Mouse (Mus musculus) neural tube, embryonic 15.5 days (tissue): ENCODE data around the gene Galk2. TPM values are rescaled to one million over a fixed set of nuclear protein-coding genes. Genes with fewer than 3 reads are reported as not detected.

Experiments
- ATAC-seq: fragments of 200-750 bp; cut with Nextera tagmentation; 2 replicates; pipeline ENCODE4 v1.8.0; 2017; ENCODE audit warnings: mild to moderate bottlenecking, moderate TSS enrichment, moderate library complexity; ENCODE audit not compliant: low FRiP score
- H3K27ac ChIP-seq: fragments of 300-500 bp; sonication (generic); replicated peaks from 2 replicates; pipeline ENCODE4 v1.5.1; 2015; ENCODE audit warnings: mild to moderate bottlenecking, inconsistent platforms
- H3K27me3 ChIP-seq: fragments of 300-500 bp; sonication (generic); replicated peaks from 2 replicates; pipeline ENCODE4 v1.6.1; 2015; ENCODE audit warnings: inconsistent platforms
- H3K36me3 ChIP-seq: fragments of 300-500 bp; sonication (generic); 2 replicates; pipeline ENCODE4 v1.6.1; 2015; ENCODE audit warnings: inconsistent platforms
- H3K4me1 ChIP-seq: fragments of 300-500 bp; sonication (generic); 2 replicates; pipeline ENCODE4 v1.6.1; 2015; ENCODE audit warnings: inconsistent platforms
- H3K4me2 ChIP-seq: fragments of 300-500 bp; sonication (generic); 2 replicates; pipeline ENCODE4 v1.6.1; 2015; ENCODE audit warnings: inconsistent platforms, mild to moderate bottlenecking, moderate library complexity
- H3K4me3 ChIP-seq: fragments of 300-500 bp; sonication (generic); replicated peaks from 2 replicates; pipeline ENCODE4 v1.5.1; 2015; ENCODE audit warnings: mild to moderate bottlenecking, inconsistent platforms
- H3K9ac ChIP-seq: fragments of 300-500 bp; sonication (generic); replicated peaks from 2 replicates; pipeline ENCODE4 v1.6.1; 2015; ENCODE audit warnings: mild to moderate bottlenecking, inconsistent platforms
- H3K9me3 ChIP-seq: fragments of 300-500 bp; sonication (generic); replicated peaks from 2 replicates; pipeline ENCODE4 v1.6.1; 2016; ENCODE audit warnings: inconsistent platforms
- WGBS: fragments of 180-500 bp; shearing (Covaris S2); methylation state at CpG from one replicate; pipeline ENCODE4 v1.1.7; 2015; ENCODE audit warnings: mixed read lengths; 5-methylcytosine and 5-hydroxymethylcytosine counted together
- polyA plus RNA-seq: library from polyadenylated mRNA; unstranded; fragments of >200 nt; fragmentation: Nextera tagmentation; extraction: Ambion mirVana; gene quantifications from 2 replicates; pipeline ENCODE4 v1.2.1, GENCODE M21; 2015

Gene Galk2
- polyA plus RNA-seq, result 34.1 and 37.9 TPM in 2 replicates

GRCm38 (mm10) chr2:125858521-125859280 is at the start of gene Galk2, which contains the start of gene Cops2:
TSS of gene Galk2 (plus strand) at chr2:125859109.
TSS of gene Cops2 (minus strand) at chr2:125859139.
- Histone ChIP-seq H3K27ac (peak within 1 kb of the TSS; percentile 91), H3K36me3 (no peaks in the 10 kb centered on the region), H3K4me3 (peak within 1 kb of the TSS; percentile 98), H3K9ac (peak within 1 kb of the TSS; percentile 99), H3K27me3 (no peaks in the 10 kb centered on the region), H3K4me1 (peaks cover 18% of the 10 kb centered on the region), H3K9me3 (no peaks in the 10 kb centered on the region), H3K4me2 (peak within 1 kb of the TSS; percentile 76)
- WGBS, result under 1% methylated on average over 47 of the region's 54 CpGs
- ATAC-seq, result peak; percentile 99

DNA sequence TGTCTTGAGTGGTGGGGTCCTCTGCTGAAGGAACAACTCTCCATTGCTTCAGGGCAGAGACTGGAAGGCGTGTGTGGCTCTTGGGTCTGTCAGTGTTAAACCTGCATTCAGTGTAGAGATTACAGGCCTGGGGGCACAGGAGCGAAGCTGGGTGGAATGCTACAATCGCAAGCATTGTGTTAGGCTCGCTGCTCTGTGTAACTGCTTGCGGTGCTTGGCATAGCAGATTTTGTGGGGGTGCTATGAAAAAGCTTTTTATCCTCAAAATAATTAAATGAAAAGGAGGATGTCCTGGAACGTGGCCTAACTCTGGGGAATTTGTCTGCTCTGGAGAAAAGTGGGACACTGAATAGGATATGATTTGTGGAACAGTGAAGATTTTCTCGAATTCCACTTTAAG is 49.4 kb upstream of the Galk2 start:
- Histone ChIP-seq H3K4me2 (no peak overlapping the region), H3K9me3 (no peaks in the 10 kb centered on the region; the same call in 1 of the 2 replicates), H3K36me3 (no peaks in the 10 kb centered on the region), H3K4me1 (no peaks in the 10 kb centered on the region), H3K4me3 (no peak overlapping the region), H3K9ac (no peak overlapping the region), H3K27ac (no peak overlapping the region), H3K27me3 (no peaks in the 10 kb centered on the region)
- WGBS, result 79% methylated on average over 7 of the region's 7 CpGs
- ATAC-seq, result no peak

DNA sequence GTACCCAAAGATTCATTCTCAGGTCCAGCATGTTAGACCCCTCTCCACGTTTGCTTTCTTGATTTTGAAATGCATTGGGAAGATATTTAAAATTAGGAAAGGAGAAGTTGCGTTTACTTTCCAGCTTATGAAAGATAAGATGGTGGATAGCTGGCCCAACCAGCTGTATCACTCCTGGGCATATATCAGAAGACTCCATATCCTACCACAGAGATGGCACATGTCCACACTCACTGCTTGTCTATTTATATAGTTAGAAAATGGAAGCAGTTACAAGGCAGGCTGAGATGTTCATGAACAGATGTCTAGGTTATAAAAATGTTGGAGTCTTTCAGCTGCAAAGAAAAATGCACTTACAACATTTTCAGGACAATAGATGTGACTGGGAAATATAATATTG is 47.6 kb upstream of the Galk2 start:
- Histone ChIP-seq H3K27ac (no peak overlapping the region), H3K4me2 (no peak overlapping the region), H3K27me3 (no peaks in the 10 kb centered on the region), H3K4me3 (no peak overlapping the region), H3K4me1 (no peaks in the 10 kb centered on the region), H3K9ac (no peak overlapping the region), H3K9me3 (no peaks in the 10 kb centered on the region), H3K36me3 (no peaks in the 10 kb centered on the region)
- WGBS, result 82% methylated on average over 2 of the region's 2 CpGs
- ATAC-seq, result no peak

- no peak for ATAC-seq
- WGBS, result 80% methylated on average over 9 of the region's 9 CpGs
- Histone ChIP-seq H3K27me3 (no peaks in the 10 kb centered on the region), H3K4me2 (no peak overlapping the region), H3K4me1 (no peaks in the 10 kb centered on the region), H3K4me3 (no peak overlapping the region), H3K9ac (no peak overlapping the region), H3K9me3 (no peaks in the 10 kb centered on the region), H3K36me3 (no peaks in the 10 kb centered on the region), H3K27ac (no peak overlapping the region)
Measured at GRCm38 (mm10) chr2:125813972-125814595, 44.8 kb upstream of the Galk2 start.

DNA sequence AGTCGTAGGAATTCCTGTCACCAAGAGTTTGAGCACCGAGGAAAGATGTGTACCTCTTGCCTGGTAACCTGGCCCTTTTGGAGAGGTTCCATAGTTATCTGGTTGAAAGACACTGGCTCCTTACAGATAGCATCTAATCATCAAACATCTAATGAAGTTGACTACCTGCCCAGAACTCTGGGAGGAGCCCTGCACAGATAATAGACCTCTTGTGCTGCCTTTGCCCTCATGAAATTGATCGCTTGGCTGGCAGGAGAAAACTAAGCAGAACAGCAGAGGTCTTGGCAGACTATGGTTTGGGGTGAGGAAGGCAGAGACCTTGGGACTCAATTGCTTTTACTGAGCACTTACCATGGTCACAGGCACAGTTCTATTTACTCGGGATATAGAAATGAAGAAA is 38.5 kb upstream of the Galk2 start:
- H3K4me1 ChIP-seq, result no peaks in the 10 kb centered on the region
- H3K4me2 ChIP-seq, result no peak overlapping the region
- H3K36me3 ChIP-seq, result no peaks in the 10 kb centered on the region
- H3K9ac ChIP-seq, result no peak overlapping the region
- no peaks in the 10 kb centered on the region for H3K27me3 ChIP-seq
- H3K9me3 ChIP-seq, result no peaks in the 10 kb centered on the region
- H3K27ac ChIP-seq, result no peak overlapping the region
- H3K4me3 ChIP-seq, result no peak overlapping the region
- ATAC-seq, result no peak
- WGBS, result 86% methylated on average over 4 of the region's 4 CpGs

DNA sequence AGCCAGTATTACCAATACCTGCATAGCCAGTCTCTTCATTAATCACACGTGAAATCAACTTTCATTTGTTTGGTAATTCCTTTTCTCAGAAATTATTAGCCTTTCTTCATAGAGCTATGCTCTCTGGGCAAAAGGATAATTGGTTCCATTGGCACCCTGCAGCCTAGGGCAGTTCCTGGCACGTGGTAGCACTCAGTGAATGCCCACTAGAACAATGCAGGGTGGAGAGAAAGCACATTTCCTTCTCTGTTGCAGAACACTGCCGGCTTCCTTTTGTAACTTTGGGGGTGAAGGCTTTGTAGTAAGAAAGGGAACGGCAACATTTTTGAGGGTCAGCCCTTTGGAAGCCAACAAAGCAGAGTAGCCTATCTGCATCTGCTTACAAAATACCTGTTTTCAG is 32.7 kb upstream of the Galk2 start:
- 34% methylated on average over 4 of the region's 4 CpGs for WGBS
- Histone ChIP-seq H3K27me3 (no peaks in the 10 kb centered on the region), H3K4me3 (no peak overlapping the region), H3K4me1 (no peaks in the 10 kb centered on the region), H3K36me3 (peaks cover 5% of the 10 kb centered on the region; the same call in 1 of the 2 replicates), H3K27ac (no peak overlapping the region), H3K4me2 (no peak overlapping the region), H3K9ac (no peak overlapping the region), H3K9me3 (no peaks in the 10 kb centered on the region)
- no peak for ATAC-seq

DNA sequence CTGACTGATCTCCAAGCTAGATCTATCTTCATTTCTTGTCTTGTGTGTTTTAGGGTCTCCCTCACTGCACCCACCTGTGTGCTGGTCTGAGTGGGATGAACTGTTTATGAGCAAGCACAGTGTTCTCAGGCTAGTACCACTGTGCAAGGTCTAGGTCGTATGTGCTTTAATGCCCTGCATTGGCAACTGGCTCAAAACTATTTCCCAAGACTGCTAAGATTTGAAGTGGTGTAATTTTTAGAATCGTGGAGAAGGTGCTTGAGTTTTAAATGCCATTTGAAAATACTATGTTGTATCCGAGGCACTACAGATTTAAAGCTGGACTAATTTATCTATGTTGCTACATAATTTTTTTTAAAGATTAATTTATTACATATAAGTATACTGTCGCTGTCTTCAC is 31.0 kb upstream of the Galk2 start:
- Histone ChIP-seq H3K4me3 (no peak overlapping the region), H3K27me3 (no peaks in the 10 kb centered on the region), H3K9me3 (no peaks in the 10 kb centered on the region), H3K4me2 (no peak overlapping the region), H3K27ac (no peak overlapping the region), H3K36me3 (peaks cover 20% of the 10 kb centered on the region), H3K4me1 (no peaks in the 10 kb centered on the region), H3K9ac (no peak overlapping the region)
- no peak for ATAC-seq
- 92% methylated on average over 4 of the region's 4 CpGs for WGBS

DNA sequence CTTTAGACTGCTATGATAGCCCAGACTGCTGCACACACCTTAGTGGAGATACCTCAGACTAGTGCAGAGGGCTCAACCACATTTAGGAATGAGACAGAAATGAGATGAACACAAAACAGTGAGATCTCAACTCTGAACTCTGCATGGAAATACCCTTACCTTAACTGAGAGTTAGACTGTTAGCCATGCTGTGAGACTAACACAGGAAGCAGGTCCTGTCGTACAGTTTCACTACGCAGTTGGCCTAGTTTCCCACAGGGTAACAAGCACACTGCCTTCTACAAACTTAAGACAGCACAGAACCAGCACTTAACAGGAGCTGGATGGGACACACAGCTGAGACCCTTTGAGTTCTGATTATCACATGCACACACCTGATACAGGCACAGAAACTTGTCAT is 29.0 kb upstream of the Galk2 start:
- 97% methylated on average over 2 of the region's 2 CpGs for WGBS
- H3K27ac ChIP-seq, result no peak overlapping the region
- no peaks in the 10 kb centered on the region for H3K27me3 ChIP-seq
- no peak overlapping the region for H3K4me3 ChIP-seq
- H3K36me3 ChIP-seq, result peaks cover 37% of the 10 kb centered on the region
- no peaks in the 10 kb centered on the region for H3K4me1 ChIP-seq
- no peak for ATAC-seq
- no peak overlapping the region for H3K4me2 ChIP-seq
- H3K9ac ChIP-seq, result no peak overlapping the region
- H3K9me3 ChIP-seq, result no peaks in the 10 kb centered on the region

GRCm38 (mm10) chr2:125838091-125838490 is 20.8 kb upstream of the Galk2 start:
- ATAC-seq, result no peak
- Histone ChIP-seq H3K9me3 (no peaks in the 10 kb centered on the region), H3K27me3 (no peaks in the 10 kb centered on the region), H3K4me1 (no peaks in the 10 kb centered on the region), H3K9ac (no peak overlapping the region), H3K36me3 (peaks cover 63% of the 10 kb centered on the region), H3K4me3 (no peak overlapping the region), H3K4me2 (no peak overlapping the region), H3K27ac (no peak overlapping the region)
- 97% methylated on average over 7 of the region's 7 CpGs for WGBS

DNA sequence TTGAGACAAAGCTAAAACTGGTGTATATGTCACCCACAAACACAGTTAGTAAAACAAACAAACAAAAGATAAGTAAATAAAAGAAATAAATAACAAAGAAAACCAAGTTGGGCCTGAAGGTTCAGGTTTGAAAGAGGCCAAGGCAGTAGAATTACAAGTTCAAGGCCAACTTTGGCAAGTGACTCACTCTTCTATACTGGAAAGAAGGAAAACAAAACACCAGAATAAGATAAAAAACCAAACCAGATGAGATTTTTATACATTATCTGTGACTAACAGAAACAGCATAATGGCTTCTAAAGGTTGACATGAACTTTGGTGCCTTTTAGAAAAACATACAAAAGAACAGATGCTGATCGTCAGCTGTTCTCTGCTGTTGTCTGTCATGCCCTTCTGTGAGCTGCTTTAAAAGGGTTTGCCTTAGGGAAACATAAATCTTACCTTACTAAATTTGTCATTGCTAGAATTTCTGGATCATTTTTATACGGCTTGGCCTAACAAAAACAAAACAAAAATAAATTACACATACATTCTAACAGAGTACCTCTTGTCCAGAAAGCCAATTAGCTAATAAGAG is 20.1 kb upstream of the Galk2 start:
- H3K27me3 ChIP-seq, result no peaks in the 10 kb centered on the region
- 25% methylated on average over 2 of the region's 2 CpGs for WGBS
- H3K4me1 ChIP-seq, result no peaks in the 10 kb centered on the region
- H3K4me3 ChIP-seq, result no peak overlapping the region
- no peak for ATAC-seq
- H3K9me3 ChIP-seq, result no peaks in the 10 kb centered on the region
- H3K27ac ChIP-seq, result no peak overlapping the region
- peaks cover 61% of the 10 kb centered on the region for H3K36me3 ChIP-seq
- no peak overlapping the region for H3K4me2 ChIP-seq
- no peak overlapping the region for H3K9ac ChIP-seq

GRCm38 (mm10) chr2:125851237-125851636 is 7.7 kb upstream of the Galk2 start:
- Histone ChIP-seq H3K27me3 (no peaks in the 10 kb centered on the region), H3K4me2 (no peak overlapping the region), H3K36me3 (peaks cover 15% of the 10 kb centered on the region), H3K4me3 (no peak overlapping the region), H3K4me1 (peaks cover 4% of the 10 kb centered on the region; the same call in 1 of the 2 replicates), H3K27ac (no peak overlapping the region), H3K9me3 (no peaks in the 10 kb centered on the region), H3K9ac (no peak overlapping the region)
- 89% methylated on average over 2 of the region's 2 CpGs for WGBS
- ATAC-seq, result no peak

GRCm38 (mm10) chr2:125857707-125858106 is 1.2 kb upstream of the Galk2 start:
- Histone ChIP-seq H3K36me3 (no peaks in the 10 kb centered on the region), H3K9ac (0 out of 2 replicates have a peak overlapping the region, but pooled peaks have one; percentile 99)
- 57% methylated on average over 3 of the region's 3 CpGs for WGBS

More at GRCm38 (mm10) chr2:125857707-125858106, 1.2 kb upstream of the Galk2 start:
- peak overlapping the region; percentile 98 for H3K4me3 ChIP-seq
- H3K27ac ChIP-seq, result no peak overlapping the region
- peaks cover 18% of the 10 kb centered on the region for H3K4me1 ChIP-seq
- H3K4me2 ChIP-seq, result peak overlapping the region; percentile 76
- H3K27me3 ChIP-seq, result no peaks in the 10 kb centered on the region
- no peak for ATAC-seq
- H3K9me3 ChIP-seq, result no peaks in the 10 kb centered on the region
